Mouse (Mus musculus) thymus, adult 18-20 months (tissue): ENCODE results near the gene Hmmr.

ENCODE experiments used
- DNase-seq, 2 experiments: peaks; one replicate each; pipeline ENCODE4 v3.0.0; 2022; ENCODE audit warnings: mixed read lengths in 2 of 2

Hmmr gene

DNA sequence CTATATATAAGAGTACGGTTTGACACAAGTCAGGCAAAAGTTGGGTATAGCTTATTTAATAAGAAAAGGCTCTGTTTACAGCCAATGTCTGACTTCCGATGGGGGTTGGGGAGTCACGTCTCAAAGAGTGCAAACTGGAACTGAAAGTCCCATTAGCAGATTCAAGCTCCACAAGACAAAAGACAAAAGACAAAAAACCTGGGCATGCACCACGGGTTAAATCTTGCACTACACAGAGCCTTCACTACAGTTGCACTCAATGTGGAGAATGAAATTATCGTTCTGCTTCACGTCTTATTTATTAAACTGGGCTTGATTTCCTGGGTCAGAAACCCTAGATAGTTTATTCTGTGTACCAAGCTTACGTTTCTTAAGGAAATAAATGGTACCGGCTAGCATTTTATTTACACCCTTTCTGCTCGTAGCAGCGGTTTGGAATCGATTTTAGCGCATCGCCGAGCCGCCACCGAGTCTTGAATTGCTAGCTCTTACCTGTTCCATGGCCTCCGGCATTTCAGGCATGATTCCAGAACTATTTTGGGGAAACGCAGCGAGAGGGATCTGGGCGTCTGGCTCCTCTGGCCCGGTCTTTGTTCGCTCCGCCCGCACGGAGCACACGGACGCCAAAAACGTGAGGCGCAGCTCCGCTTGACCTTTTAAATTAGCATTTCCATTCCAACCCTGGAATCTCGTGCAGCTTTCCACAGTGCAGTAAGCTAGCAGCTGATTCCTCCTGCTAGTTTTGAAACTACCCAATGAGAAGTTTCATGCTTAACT, 38.7 kb downstream of the Hmmr start:
- peak in 1 of 2 experiments; percentile 57 for DNase-seq

- peak; percentile 22 for DNase-seq
Measured at GRCm38 (mm10) chr11:40693366-40693951, 39.8 kb downstream of the Hmmr start.

- peak; percentile 91 to 93 for DNase-seq
Measured at GRCm38 (mm10) chr11:40692511-40693365, 40.5 kb downstream of the Hmmr start.

GRCm38 (mm10) chr11:40692101-40692509, 41.1 kb downstream of the Hmmr start:
- DNase-seq, result no peak

DNA sequence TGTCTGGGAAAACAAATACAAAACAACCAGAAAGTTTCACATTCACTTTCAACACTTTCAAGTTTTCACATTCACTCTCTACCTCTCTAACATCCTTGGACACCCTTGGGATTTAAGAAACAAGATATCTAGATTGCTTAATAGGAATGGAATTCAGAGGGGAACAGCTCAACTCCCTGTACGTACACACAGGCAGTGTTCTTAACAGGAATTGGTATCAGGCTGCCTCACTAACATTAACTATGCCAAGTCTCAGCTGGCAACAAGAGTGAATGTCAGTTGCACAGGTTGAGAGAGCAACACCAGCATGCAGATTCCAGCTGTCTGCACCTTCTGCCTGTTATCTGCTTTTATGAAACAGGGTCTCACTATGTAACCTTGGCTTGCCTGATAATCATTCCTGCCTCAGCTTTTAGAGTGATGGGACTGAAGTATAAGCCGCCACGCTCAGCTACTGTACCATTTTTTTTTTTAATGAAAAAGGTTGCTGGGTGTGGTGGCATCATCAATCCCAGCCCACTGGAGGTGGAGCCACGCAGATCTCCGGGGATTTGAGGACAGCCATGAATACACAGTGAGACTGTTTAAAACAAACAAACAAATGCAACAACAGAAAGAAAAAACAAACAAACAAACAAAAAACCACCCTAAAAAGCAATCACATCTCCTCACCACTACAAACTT, 42.6 kb downstream of the Hmmr start:
- no peak for DNase-seq

- DNase-seq, result no peak
Measured at GRCm38 (mm10) chr11:40683295-40683694, 49.9 kb downstream of the Hmmr start.

DNA sequence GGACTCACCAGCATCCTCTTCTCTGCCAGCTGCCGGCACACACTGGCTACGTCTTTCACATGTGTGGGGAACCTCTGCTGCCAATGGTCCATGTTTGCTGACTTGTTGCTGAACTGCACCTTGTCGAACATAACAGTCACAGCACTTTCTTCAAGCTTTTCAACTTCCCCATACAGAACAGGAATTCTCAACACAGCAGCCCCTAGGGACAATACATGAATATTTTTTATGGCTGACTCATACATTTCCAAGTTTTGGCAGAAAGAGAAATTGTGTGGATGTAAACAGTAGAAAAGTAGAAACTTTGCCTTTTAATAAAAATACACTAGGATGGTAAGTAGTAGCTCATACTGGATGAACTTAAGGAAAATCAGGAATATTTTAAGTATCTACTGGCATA, 50.8 kb downstream of the Hmmr start:
- DNase-seq, result no peak

GRCm38 (mm10) chr11:40677169-40677568, 56.1 kb downstream of the Hmmr start:
- DNase-seq, result no peak

DNA sequence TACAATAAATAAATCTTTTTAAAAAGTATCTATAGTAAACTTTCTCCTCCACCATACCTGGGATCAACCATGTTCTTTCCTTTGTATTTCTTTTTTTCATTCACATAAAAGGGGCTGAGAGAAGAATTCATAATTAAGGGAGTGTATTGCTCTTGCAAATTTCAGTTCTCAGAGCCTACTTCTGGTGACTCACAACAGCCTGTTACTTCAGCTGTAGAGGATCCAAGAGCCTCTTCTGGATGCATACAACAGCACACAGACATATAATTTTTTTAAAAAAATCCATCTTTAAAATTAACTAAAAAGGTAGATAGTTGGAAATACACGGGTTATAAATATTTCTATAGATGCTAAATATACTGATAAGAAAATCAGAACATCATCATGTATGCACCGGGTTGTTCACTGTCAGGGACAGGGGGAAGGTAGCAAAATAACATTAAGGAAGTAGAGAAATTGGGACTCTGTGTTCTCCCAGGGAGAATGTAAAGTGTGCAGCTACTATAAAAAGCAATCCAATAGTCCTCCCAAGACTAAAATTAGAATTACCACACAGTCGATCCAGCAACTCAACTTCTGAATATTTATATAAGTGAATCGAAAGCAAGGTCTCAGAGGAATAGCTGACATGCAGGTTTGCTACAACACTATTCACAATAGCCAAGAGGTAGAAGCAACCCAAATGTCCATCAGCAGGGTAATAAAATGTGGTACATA, 58.0 kb downstream of the Hmmr start:
- DNase-seq, result no peak
